Mouse (Mus musculus): Measurements from ENCODE around the gene Mrpl4. TPM values are rescaled to one million over a fixed set of nuclear protein-coding genes. Genes with fewer than 3 reads are reported as not detected.

The Mrpl4 gene
- polyA plus RNA-seq, 1 experiment from 2014 or later = 116 TPM

GRCm38 (mm10) chr9:21016331-21017176 lies 14.0 kb downstream of the Mrpl4 start:
- DNase-seq (ENCODE audit: low spot score) = no peak

GRCm38 (mm10) chr9:21017177-21017575 lies 14.6 kb downstream of the Mrpl4 start:
- DNase-seq (ENCODE audit: low spot score) = no peak

DNA sequence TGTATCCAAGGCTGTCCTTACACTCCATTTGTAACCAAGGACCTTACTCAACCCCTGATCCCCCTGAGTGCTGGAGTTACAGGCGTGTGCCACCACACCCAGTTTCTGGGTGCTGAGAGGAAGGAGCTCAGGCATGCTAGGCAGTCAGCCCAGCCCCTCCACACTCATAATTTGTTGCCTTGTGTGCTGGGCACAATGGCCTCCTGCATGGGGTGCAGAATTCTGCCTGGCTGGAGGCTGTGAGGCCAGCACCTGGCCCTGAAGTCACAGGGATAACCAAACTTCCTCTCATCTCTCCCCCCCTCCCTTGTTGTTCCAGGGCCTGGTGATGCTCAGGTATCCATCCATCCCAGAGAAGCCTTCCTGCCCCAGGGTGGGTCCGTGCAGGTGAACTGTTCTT lies 16.1 kb downstream of the Mrpl4 start:
- no peak for DNase-seq (ENCODE audit: low spot score)

GRCm38 (mm10) chr9:21021363-21021762 lies 18.8 kb downstream of the Mrpl4 start:
- no peak for DNase-seq (ENCODE audit: low spot score)

DNA sequence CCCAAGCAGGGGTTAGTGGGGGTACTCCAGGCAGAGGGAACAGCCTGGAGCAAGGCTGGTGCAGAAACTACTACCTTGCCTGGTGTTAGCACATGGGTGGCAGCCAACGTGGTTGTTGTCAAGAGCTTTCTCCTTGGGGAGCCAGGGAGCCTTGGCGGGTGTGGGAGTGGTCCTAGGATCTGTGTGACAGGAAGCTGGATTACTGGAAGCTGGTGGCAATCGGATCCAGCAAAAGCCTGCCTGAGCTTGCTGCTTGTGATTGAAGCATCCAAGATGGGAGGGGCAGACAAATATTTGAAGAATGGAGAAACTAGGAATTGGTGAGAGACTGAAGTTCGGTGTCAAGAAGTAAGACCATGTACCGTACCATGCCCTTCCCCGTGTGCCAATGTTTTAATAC lies 19.8 kb downstream of the Mrpl4 start:
- no peak for DNase-seq (ENCODE audit: low spot score)

DNA sequence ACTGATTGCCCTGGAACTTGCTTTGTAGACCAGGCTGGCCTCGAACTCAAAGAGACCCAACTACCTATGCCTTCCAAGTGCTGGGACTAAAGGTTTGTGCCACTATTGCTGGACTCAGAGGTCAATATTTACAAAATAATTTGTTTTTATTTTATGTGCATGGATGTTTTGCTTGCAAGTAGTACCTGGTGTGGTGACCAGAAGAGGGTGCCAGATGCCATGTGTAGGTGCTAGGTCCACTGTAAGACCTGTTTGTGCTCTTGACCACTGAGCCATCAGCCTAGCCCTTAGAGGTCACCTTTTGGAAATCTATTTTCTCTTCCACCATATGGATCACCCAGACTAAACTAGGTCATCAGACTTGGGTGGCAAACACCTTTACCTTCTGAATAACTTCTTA lies 20.2 kb downstream of the Mrpl4 start:
- DNase-seq (ENCODE audit: low spot score) = no peak

DNA sequence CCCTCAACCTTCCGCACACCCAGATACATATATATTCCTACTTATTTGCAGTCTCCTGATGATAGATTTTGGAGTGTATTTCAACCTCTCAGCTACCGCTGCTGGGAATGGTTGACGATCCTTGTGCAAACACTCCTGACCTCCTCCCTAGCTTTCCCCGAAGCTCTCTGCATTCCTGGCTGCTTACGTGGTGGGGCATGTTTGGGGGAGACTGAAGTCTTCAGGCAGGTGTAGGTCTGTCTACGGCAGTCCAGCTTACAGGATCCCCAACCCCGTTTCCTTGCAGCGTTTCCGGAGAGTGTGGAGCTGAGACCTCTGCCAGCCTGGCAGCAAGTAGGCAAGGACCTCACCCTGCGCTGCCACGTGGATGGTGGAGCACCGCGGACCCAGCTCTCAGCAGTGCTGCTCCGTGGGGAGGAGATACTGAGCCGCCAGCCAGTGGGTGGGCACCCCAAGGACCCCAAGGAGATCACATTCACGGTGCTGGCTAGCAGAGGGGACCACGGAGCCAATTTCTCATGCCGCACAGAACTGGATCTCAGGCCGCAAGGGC lies 22.8 kb downstream of the Mrpl4 start:
- no peak for DNase-seq (ENCODE audit: low spot score)

GRCm38 (mm10) chr9:21026849-21027248 lies 24.3 kb downstream of the Mrpl4 start:
- DNase-seq (ENCODE audit: low spot score) = no peak

DNA sequence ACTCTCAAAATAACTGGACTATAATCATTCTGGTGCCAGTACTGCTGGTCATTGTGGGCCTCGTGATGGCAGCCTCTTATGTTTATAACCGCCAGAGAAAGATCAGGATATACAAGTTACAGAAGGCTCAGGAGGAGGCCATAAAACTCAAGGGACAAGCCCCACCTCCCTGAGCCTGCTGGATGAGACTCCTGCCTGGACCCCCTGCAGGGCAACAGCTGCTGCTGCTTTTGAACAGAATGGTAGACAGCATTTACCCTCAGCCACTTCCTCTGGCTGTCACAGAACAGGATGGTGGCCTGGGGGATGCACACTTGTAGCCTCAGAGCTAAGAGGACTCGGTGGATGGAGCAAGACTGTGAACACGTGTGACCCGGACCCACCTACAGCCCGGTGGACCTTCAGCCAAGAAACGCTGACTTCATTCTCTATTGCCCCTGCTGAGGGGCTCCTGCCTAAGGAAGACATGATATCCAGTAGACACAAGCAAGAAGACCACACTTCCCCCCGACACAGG lies 25.3 kb downstream of the Mrpl4 start:
- DNase-seq (ENCODE audit: low spot score) = no peak

GRCm38 (mm10) chr9:21028560-21029110 lies 26.1 kb downstream of the Mrpl4 start:
- no peak for DNase-seq (ENCODE audit: low spot score)

- DNase-seq (ENCODE audit: low spot score) = peak; percentile 73
These were observed 26.9 kb downstream of the Mrpl4 start, which contains the start of gene Icam4 for GRCm38 (mm10) chr9:21029291-21030054. Icam4 (plus strand) TSS chr9:21029373.

GRCm38 (mm10) chr9:21030055-21030600 lies 27.6 kb downstream of the Mrpl4 start:
- DNase-seq (ENCODE audit: low spot score) = peak; percentile 18

GRCm38 (mm10) chr9:21030781-21031250 lies 28.3 kb downstream of the Mrpl4 start:
- DNase-seq (ENCODE audit: low spot score) = peak; percentile 92

DNA sequence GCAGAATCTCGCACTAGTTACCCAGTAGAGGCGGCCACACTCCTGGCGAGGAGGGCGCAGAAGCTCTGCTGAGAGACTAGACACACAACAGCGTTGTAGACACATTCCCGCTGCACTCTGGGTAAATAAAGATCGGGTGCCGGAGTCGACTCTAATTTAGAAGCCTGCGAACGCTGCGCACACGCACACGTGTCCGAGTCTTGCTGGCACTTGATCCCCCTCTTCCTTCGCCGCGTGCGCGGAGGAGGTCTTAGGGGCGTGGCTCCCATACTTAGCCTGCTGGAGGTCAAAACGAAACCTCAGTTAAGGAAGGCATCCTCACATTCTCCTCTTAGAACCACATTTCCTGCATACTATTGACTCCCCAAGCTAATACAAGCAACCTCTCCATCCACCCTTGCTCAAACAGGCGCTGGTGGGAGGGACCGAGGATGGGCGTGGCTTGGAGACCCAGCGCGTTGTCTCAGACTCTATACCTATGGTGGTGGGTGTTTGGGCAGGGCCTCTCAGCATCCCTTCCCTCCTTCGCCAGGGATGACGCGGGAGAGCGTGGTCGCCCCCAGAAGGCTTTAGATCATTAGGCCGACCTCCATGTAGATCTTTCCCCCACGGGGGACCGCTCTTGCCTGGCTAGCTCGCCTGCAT lies 28.8 kb downstream of the Mrpl4 start:
- peak; percentile 50 for DNase-seq (ENCODE audit: low spot score)

GRCm38 (mm10) chr9:21031896-21032351 lies 29.4 kb downstream of the Mrpl4 start, which contains the start of gene Icam5:
Icam5 (plus strand) TSS chr9:21032073.
- peak; percentile 19 for DNase-seq (ENCODE audit: low spot score)

DNA sequence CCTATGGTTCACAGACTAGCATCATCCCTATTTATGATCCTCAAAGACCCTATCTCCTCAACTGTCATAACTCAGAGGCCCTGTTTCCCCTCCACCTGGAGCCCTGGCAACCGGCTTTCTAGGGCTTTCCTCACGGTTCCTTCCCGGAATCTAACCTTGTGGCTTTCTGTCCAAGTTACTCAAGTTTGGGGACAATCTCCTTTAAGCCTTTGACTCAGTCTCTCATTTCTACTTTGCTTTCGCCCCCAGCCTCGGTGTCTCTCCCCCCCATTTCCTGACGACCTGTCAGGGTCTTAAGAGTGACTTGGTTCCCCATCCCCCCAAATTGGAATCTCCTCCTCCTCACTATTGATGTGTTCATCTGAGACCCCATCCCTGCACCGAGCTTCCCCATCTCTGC lies 30.0 kb downstream of the Mrpl4 start:
- DNase-seq (ENCODE audit: low spot score) = no peak

- DNase-seq (ENCODE audit: low spot score) = peak; percentile 66
These were observed 30.6 kb downstream of the Mrpl4 start for GRCm38 (mm10) chr9:21033136-21033535.

DNA sequence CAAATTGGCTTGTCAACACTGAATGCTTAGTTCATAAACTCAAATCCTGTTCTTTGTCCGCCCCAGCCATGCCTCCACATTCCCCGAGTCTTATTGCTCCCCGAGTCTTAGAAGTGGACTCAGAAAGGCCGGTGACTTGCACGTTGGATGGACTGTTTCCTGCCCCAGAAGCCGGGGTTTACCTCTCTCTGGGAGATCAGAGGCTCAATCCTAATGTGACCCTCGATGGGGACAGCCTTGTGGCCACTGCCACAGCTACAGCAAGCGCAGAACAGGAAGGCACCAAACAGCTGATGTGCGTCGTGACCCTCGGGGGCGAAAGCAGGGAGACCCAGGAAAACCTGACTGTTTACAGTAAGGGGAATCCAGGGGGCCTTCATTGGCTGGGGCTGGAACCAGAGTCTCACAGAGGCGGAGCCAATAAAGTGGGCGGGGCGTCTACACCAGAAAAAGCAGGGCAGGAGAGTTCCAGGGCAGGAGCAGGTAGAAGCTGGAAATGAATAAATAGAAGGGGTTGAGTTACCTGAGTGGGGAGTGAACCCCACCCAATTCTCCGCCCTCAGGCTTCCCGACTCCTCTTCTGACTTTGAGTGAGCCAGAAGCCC lies 32.0 kb downstream of the Mrpl4 start:
- DNase-seq (ENCODE audit: low spot score) = peak; percentile 9

GRCm38 (mm10) chr9:21035586-21035985 lies 33.0 kb downstream of the Mrpl4 start:
- no peak for DNase-seq (ENCODE audit: low spot score)

- no peak for DNase-seq (ENCODE audit: low spot score)
These were observed 33.6 kb downstream of the Mrpl4 start for GRCm38 (mm10) chr9:21036161-21036560.

Data from thymus, postnatal 0 days (tissue).